Mouse (Mus musculus) liver, embryonic 15.5 days (tissue): ENCODE data around the gene B3gat3. TPM values are rescaled to one million over a fixed set of nuclear protein-coding genes. Genes with fewer than 3 reads are reported as not detected.
"Not testable (repeated sequence)": the region's sequence is repeated elsewhere in the genome, so short reads cannot be mapped to it uniquely, and the experiment has no call there.

Source experiments
- ATAC-seq: fragments of 200-750 bp; cut with Nextera tagmentation; 2 replicates; pipeline ENCODE4 v1.8.0; 2017; ENCODE audit warnings: moderate number of reproducible peaks, mild to moderate bottlenecking, moderate library complexity; ENCODE audit not compliant: insufficient read depth
- H3K27ac ChIP-seq: fragments of 300-500 bp; sonication (generic); replicated peaks from 2 replicates; pipeline ENCODE4 v1.5.1; 2015; ENCODE audit warnings: mild to moderate bottlenecking, inconsistent platforms
- H3K27me3 ChIP-seq: fragments of 300-500 bp; sonication (generic); 2 replicates; pipeline ENCODE4 v1.6.1; 2015; ENCODE audit warnings: mild to moderate bottlenecking, inconsistent platforms
- H3K36me3 ChIP-seq: fragments of 300-500 bp; sonication (generic); replicated peaks from 2 replicates; pipeline ENCODE4 v1.6.1; 2015; ENCODE audit warnings: moderate library complexity, mild to moderate bottlenecking, inconsistent platforms
- H3K4me1 ChIP-seq: fragments of 300-500 bp; sonication (generic); replicated peaks from 2 replicates; pipeline ENCODE4 v1.6.1; 2015; ENCODE audit warnings: inconsistent platforms
- H3K4me2 ChIP-seq: fragments of 300-500 bp; sonication (generic); 2 replicates; pipeline ENCODE4 v1.6.1; 2015; ENCODE audit warnings: moderate library complexity, mild to moderate bottlenecking, inconsistent platforms
- H3K4me3 ChIP-seq: fragments of 300-500 bp; sonication (generic); replicated peaks from 2 replicates; pipeline ENCODE4 v1.5.1; 2015; ENCODE audit warnings: mild to moderate bottlenecking, inconsistent platforms
- H3K9ac ChIP-seq: fragments of 300-500 bp; sonication (generic); 2 replicates; pipeline ENCODE4 v1.6.1; 2015; ENCODE audit warnings: moderate library complexity, mild to moderate bottlenecking, inconsistent platforms
- H3K9me3 ChIP-seq: fragments of 300-500 bp; sonication (generic); replicated peaks from 2 replicates; pipeline ENCODE4 v1.6.1; 2016; ENCODE audit warnings: inconsistent platforms
- WGBS: fragments of 180-500 bp; shearing (Covaris S2); methylation state at CpG from one replicate; pipeline ENCODE4 v1.1.7; 2015; ENCODE audit warnings: mixed read lengths; ENCODE audit not compliant: insufficient replicate concordance; 5-methylcytosine and 5-hydroxymethylcytosine counted together
- polyA plus RNA-seq: library from polyadenylated mRNA; unstranded; fragments of >200 nt; fragmentation: Nextera tagmentation; extraction: Ambion mirVana; gene quantifications from 2 replicates; pipeline ENCODE4 v1.2.1, GENCODE M21; 2015

Gene B3gat3
- polyA plus RNA-seq: 20.6 and 25.8 TPM in 2 replicates

GRCm38 (mm10) chr19:8920073-8920736 lies at the start of gene B3gat3:
Gene B3gat3, plus strand, starts transcription at chr19:8920374.
- Histone ChIP-seq H3K27ac (peak within 1 kb of the TSS; percentile 96), H3K36me3 (peaks cover 33% of the 10 kb centered on the region), H3K4me2 (peak within 1 kb of the TSS; percentile 88), H3K9me3 (no peaks in the 10 kb centered on the region), H3K27me3 (no peaks in the 10 kb centered on the region), H3K4me1 (peaks cover 45% of the 10 kb centered on the region), H3K9ac (peak within 1 kb of the TSS; percentile 85), H3K4me3 (peak within 1 kb of the TSS; percentile 90)
- 2% methylated on average over 50 of the region's 50 CpGs for WGBS
- ATAC-seq: peak; percentile 95

DNA sequence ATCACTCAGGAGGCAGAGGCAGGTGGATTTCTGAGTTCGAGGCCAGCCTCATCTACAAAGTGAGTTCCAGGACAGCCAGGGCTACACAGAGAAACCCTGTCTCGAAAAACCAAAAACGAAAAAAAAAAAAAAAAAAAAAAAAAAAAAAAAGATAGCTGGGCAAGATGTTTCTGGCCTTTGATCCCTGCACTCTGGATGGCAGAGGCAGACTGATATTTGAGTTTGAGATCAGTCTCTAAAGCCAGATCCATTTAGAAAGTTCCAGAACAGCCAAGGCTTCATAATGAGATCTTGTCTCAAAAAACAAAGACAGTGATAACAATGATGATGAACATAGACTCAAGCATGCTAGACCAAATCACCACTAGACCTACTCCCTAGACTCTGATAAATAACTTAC lies 49.8 kb upstream of the B3gat3 start:
- Histone ChIP-seq H3K9ac (0 out of 2 replicates have a peak overlapping the region, but pooled peaks have one; percentile 99), H3K4me3 (peak overlapping the region; percentile 98), H3K4me2 (peak overlapping the region; percentile 90), H3K36me3 (peaks cover 28% of the 10 kb centered on the region), H3K27ac (0 out of 2 replicates have a peak overlapping the region, but pooled peaks have one; percentile 92), H3K4me1 (peaks cover 52% of the 10 kb centered on the region)
- not testable (repeated sequence) for H3K9me3 ChIP-seq, H3K27me3 ChIP-seq, ATAC-seq
- WGBS: 46% methylated on average over 3 of the region's 3 CpGs

GRCm38 (mm10) chr19:8870838-8871237 lies 49.3 kb upstream of the B3gat3 start:
- Histone ChIP-seq H3K27me3 (no peaks in the 10 kb centered on the region), H3K27ac (peak overlapping the region; percentile 92), H3K36me3 (peaks cover 33% of the 10 kb centered on the region), H3K9me3 (no peaks in the 10 kb centered on the region), H3K4me2 (peak overlapping the region; percentile 90), H3K9ac (peak overlapping the region; percentile 99), H3K4me1 (peaks cover 52% of the 10 kb centered on the region), H3K4me3 (peak overlapping the region; percentile 98)
- 26% methylated on average over 9 of the region's 9 CpGs for WGBS
- ATAC-seq: peak; percentile 19

- Histone ChIP-seq H3K9ac (peak within 1 kb of the TSS; percentile 99), H3K9me3 (no peaks in the 10 kb centered on the region), H3K4me2 (peak within 1 kb of the TSS; percentile 90), H3K27ac (peak within 1 kb of the TSS; percentile 92), H3K4me1 (peaks cover 52% of the 10 kb centered on the region), H3K27me3 (no peaks in the 10 kb centered on the region), H3K36me3 (peaks cover 40% of the 10 kb centered on the region), H3K4me3 (peak within 1 kb of the TSS; percentile 98)
- peak; percentile 95 for ATAC-seq
- under 1% methylated on average over 59 of the region's 59 CpGs for WGBS
Observed at GRCm38 (mm10) chr19:8871267-8872186, 48.6 kb upstream of the B3gat3 start, which contains the start of gene Ubxn1. Gene Ubxn1, plus strand, starts transcription at chr19:8871496.

DNA sequence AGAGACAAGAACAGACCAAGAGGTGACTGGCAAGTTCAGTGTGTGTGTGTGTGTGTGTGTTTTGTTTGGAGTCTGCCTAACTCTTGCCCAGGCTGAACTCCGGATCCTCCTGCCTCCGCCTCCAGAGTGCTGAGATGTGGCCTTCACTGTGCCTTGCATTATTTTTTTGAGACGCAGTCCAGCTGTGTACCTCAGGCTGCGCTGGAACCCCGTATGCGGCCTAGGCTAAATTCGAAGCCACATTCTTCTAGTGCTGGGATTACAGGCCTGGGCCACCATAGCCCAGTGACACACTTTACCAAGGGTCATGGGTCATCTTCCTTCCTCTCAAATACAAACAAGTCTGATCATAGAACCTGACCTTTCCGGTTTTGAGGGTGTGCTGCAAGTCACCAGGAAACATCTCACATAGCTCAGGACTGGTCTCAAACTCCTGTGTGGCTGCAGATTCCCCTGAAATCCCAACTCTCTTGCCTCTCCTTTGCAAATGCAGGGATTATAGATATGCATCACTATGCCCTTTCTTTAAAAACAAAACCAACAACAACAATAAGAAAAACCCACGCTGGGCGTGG lies 47.8 kb upstream of the B3gat3 start:
- Histone ChIP-seq H3K9ac (peak overlapping the region; percentile 99), H3K4me3 (peak overlapping the region; percentile 98), H3K27me3 (no peaks in the 10 kb centered on the region), H3K9me3 (no peaks in the 10 kb centered on the region), H3K4me2 (peak overlapping the region; percentile 90), H3K4me1 (peaks cover 52% of the 10 kb centered on the region), H3K27ac (peak overlapping the region; percentile 92), H3K36me3 (peaks cover 46% of the 10 kb centered on the region)
- ATAC-seq: no peak
- 64% methylated on average over 10 of the region's 10 CpGs for WGBS

- Histone ChIP-seq H3K4me3 (no peak overlapping the region), H3K9ac (no peak overlapping the region)
- WGBS: 87% methylated on average over 7 of the region's 7 CpGs
Observed at GRCm38 (mm10) chr19:8875031-8875430, 45.1 kb upstream of the B3gat3 start.

DNA sequence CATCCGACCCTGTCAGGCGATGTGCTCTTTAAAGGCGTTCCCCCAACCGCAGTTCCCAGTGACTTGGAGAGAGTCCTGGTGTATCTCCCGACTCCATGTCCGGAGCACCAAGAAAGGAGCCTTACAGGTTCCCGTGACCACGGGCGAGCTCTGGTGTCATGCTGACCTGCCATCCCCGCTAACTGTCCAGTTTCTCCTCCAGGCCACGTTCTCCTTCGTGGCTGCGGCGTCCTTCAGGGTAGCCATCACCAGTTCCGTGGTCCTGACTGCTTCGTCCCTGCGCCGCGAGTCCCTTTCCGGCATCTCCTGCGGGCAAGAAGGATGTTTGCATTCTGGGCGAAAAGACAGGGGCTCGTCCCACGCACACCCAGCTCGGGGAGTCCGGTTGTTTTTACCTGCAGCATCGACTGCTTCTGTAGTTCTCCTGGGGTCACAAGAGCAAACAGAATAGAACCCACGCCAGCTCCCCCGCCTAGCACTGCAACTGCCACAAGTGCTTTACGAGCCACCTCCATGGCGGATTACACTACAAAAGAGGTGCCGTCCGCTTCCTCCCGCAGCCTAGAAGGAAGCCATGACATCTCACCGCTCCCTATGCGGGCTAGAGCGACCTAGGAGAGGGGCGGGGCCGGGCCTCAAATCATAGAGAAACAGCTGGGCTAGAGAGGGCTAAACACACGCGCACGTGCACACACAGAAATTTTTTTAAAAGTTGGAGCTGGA lies 39.7 kb upstream of the B3gat3 start, which contains the start of gene Uqcc3:
TSS of gene Uqcc3 (minus strand) at position 613 of the 723 bp plus-strand sequence.
- peak within 1 kb of the TSS; percentile 83 for H3K4me3 ChIP-seq
- peak within 1 kb of the TSS; percentile 76 for H3K27ac ChIP-seq
- peaks cover 18% of the 10 kb centered on the region for H3K4me1 ChIP-seq
- WGBS: under 1% methylated on average over 42 of the region's 42 CpGs
- peak; percentile 94 for ATAC-seq
- no peaks in the 10 kb centered on the region for H3K9me3 ChIP-seq
- H3K27me3 ChIP-seq: no peaks in the 10 kb centered on the region
- H3K4me2 ChIP-seq: peak within 1 kb of the TSS; percentile 93
- peak within 1 kb of the TSS; percentile 95 for H3K9ac ChIP-seq
- peaks cover 20% of the 10 kb centered on the region for H3K36me3 ChIP-seq

More at GRCm38 (mm10) chr19:8875031-8875430, 45.1 kb upstream of the B3gat3 start:
- Histone ChIP-seq H3K4me2 (no peak overlapping the region), H3K27me3 (no peaks in the 10 kb centered on the region), H3K27ac (peak overlapping the region; percentile 34; the same call in 1 of the 2 replicates), H3K9me3 (no peaks in the 10 kb centered on the region), H3K4me1 (peaks cover 49% of the 10 kb centered on the region), H3K36me3 (peaks cover 49% of the 10 kb centered on the region)
- no peak for ATAC-seq

GRCm38 (mm10) chr19:8881034-8881392 lies 39.2 kb upstream of the B3gat3 start:
- no peak for ATAC-seq
- Histone ChIP-seq H3K27me3 (no peaks in the 10 kb centered on the region), H3K4me1 (peaks cover 18% of the 10 kb centered on the region), H3K9me3 (no peaks in the 10 kb centered on the region), H3K27ac (no peak overlapping the region), H3K9ac (peak overlapping the region; percentile 95; the same call in 1 of the 2 replicates), H3K36me3 (peaks cover 15% of the 10 kb centered on the region), H3K4me2 (peak overlapping the region; percentile 93), H3K4me3 (peak overlapping the region; percentile 83)
- WGBS: 7% methylated on average over 3 of the region's 3 CpGs

GRCm38 (mm10) chr19:8883616-8884015 lies 36.6 kb upstream of the B3gat3 start, which contains the start of the genes Lbhd1 and Gm49403:
Gene Lbhd1, plus strand, starts transcription at chr19:8883732.
Gene Gm49403, plus strand, starts transcription at chr19:8883930.
- no peak within 1 kb of the TSS for H3K4me2 ChIP-seq
- WGBS: 65% methylated on average over 3 of the region's 3 CpGs
- H3K9me3 ChIP-seq: no peaks in the 10 kb centered on the region
- no peak within 1 kb of the TSS for H3K4me3 ChIP-seq
- no peaks in the 10 kb centered on the region for H3K27me3 ChIP-seq
- H3K36me3 ChIP-seq: peaks cover 3% of the 10 kb centered on the region; the same call in 1 of the 2 replicates
- H3K27ac ChIP-seq: no peak within 1 kb of the TSS
- no peak within 1 kb of the TSS for H3K9ac ChIP-seq
- no peak for ATAC-seq
- peaks cover 34% of the 10 kb centered on the region for H3K4me1 ChIP-seq
